Mouse (Mus musculus) brain, embryonic 14.5 days (tissue): ENCODE results near the gene Gtpbp8. TPM values are rescaled to one million over a fixed set of nuclear protein-coding genes. Genes with fewer than 3 reads are reported as not detected.

Experiments used
- DNase-seq: peaks from one replicate; pipeline ENCODE4 v3.0.0-alpha.2; 2011; ENCODE audit warnings: low read depth
- CTCF ChIP-seq: fragments of 200-500 bp; IDR thresholded peaks from 2 replicates; pipeline ENCODE4 v1.5.1; 2012; ENCODE audit warnings: inconsistent platforms, mild to moderate bottlenecking, moderate library complexity, borderline replicate concordance; ENCODE audit not compliant: insufficient read depth, insufficient read length; ENCODE audit errors: extremely low read depth
- POLR2A ChIP-seq: fragments of 200-500 bp; IDR thresholded peaks from 2 replicates; pipeline ENCODE4 v1.6.1; 2012; ENCODE audit warnings: mild to moderate bottlenecking, inconsistent platforms, borderline replicate concordance; ENCODE audit not compliant: poor library complexity, insufficient read depth, insufficient read length, severe bottlenecking; ENCODE audit errors: extremely low read depth
- polyA plus RNA-seq: library from polyadenylated mRNA; depleted of rRNA; stranded (reverse); fragments of >200 nt; gene quantifications from 2 replicates; pipeline ENCODE4 v1.2.3, GENCODE M21; 2012

Gtpbp8 gene
- polyA plus RNA-seq, 1 experiment, result 18.6 TPM

DNA sequence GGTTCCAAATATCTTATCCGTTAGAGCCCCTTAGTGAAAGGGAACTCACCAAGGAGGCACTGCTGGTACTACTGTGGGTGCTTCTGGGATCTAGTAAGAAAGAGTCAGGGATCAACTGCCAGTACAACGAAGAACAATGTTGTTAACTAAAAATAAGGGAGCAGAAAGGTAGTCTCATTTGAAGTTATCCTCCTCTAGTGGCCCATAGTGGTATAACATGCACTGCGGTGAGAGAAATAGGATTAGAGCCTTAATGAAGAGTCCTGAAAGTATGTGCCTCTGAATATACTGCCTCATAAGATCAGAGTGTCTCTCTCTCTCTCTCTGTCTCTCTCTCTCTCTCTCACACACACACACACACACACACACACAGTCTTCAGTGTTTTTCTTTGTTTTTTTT is 25.6 kb downstream of the Gtpbp8 start:
- peak; percentile 59 for DNase-seq
- TF ChIP-seq CTCF, result peak; percentile 15; the same call in 1 of the 2 replicates
- no peak for TF ChIP-seq POLR2A

DNA sequence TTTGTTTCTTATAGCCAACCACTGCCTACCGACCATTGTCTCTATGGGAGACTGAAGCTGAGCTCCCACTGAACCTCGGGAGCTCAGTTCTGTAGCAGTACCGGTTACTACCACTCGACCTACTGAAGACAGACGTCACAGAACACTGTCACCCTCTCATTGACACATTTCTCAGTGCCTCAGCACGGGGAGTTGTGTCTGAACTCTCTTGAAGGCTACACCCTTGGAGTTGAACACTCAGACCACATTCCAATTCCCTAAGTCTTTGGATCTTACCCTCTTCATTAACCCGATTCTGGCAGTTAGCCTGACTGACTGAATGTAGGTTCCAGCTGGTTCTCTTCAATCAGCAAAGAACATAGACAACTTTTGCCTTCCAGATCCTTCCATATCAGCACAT is 26.8 kb downstream of the Gtpbp8 start:
- DNase-seq, result no peak
- TF ChIP-seq CTCF (no peak), POLR2A (no peak)

DNA sequence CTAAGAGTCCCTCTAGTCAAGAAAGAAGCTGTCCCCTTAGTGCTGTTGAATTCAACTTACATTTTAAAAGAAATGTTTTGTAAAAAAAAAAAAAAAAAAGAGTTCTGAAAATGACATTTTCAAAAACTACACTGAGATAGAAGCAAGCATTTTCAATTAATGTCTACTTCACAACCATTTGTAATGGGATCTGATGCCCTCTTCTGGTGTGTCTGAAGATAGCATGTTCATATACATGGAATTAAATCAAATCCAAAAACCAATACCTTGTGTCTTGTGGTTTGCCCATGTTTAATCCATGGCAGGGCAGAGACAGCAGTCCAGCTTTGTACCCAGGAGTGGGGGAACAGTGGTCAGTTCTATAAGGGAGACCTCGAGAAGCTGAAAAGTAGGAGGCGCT is 28.3 kb downstream of the Gtpbp8 start:
- no peak for DNase-seq
- TF ChIP-seq CTCF (no peak), POLR2A (no peak)

DNA sequence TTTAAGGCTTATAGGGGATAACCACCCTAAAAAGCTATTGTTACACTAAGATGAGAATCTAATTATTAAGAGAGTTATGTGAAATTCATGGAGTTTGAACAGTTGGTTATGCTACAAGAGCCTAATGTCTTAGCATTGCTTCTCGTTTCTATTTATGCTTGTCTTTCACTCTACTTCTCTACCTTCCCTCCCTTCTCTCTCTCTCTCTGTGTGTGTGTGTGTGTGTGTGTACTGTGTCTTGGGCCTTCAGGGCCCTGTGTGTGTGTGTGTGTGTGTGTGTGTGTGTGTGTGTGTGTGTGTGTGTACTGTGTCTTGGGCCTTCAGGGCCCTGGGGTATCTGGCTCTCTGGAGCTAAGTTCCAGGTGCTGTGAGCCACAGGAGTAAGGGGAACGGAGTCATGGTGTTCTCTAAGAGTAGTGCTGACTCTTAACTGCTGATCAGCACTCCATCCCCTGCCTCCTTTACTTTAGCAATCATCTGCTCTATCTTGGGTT is 29.0 kb downstream of the Gtpbp8 start:
- TF ChIP-seq POLR2A (no peak), CTCF (no peak)
- DNase-seq, result no peak

DNA sequence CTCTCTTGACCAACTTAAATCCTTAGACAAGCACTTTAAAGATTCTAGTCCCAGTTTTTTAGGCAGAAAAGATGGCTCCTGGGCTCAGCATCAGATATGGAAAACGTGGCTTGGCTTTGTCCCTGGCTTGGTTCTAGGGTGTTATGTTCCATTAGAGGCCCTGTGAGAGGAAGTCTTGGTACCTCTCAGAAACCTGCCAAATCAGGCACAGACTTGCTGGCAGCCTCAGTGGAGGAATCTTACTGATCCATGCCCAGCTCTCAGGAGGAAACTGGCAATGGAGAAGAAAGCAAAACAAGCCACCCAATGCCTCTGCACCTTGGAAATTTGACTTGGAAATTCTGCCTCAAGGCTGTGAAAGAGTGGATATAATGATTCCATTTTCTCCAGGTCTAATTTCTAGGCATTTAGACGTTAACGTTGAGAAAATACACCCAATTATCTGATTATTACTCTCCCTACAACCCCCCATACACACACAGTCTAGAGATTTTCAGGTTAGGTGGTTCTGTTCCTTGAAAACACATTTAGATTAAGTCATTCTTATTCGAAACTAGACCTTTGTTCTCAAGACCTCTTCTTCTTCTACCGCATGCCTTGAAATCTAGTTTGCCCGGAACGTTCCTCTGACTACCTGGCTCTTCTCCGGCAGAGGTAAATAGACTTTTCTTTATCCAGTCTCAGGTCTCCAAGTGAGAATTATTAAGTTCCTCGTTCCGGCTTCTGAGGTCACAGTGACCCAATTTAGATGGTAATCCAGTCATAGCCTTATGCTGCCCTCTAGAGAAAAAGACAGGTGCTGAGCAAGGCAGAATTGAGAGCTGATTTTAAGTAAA is 29.6 kb downstream of the Gtpbp8 start:
- peak; percentile 89 for DNase-seq
- TF ChIP-seq POLR2A (no peak), CTCF (peak; percentile 56; the same call in 1 of the 2 replicates)

DNA sequence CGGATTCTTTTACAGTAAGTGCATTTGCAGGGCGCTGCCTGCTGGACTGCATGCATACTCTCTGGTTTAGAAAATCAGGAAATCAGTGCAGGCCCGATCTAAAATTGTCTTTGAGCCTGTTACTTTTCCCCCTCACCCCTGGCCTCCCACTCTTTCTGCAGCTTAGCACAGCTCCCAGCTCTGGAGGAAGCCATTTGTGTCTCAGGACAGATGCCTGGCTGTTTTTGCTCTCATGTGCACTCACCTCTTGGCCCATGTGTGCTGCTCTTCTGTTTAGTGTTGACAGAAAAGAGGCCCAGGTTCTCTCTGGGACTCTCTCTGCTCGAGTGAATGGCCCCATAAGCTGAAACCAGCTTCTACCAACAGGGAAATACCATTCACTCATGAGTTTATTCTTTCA is 42.7 kb downstream of the Gtpbp8 start:
- no peak for TF ChIP-seq CTCF
- no peak for TF ChIP-seq POLR2A
- peak; percentile 60 for DNase-seq

DNA sequence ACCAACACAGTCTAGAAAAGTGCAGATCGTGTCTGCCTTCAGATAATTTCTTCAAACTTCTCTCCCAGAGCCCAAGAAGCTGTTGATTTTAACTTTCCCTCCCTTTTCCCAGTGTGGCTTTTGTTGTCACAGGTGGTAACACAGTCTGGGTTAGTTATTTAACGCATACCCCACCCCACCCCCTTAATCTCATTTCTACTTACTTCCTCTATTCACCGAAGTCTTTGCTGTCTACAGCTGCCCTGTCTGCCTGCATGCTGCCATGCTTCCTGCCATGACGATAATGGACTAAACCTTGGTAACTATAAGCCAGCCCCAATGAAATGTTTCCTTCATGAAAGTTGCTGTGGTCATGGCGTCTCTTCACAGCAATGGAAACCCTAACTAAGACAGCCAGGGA is 43.9 kb downstream of the Gtpbp8 start:
- DNase-seq, result no peak
- no peak for TF ChIP-seq CTCF
- TF ChIP-seq POLR2A, result no peak

DNA sequence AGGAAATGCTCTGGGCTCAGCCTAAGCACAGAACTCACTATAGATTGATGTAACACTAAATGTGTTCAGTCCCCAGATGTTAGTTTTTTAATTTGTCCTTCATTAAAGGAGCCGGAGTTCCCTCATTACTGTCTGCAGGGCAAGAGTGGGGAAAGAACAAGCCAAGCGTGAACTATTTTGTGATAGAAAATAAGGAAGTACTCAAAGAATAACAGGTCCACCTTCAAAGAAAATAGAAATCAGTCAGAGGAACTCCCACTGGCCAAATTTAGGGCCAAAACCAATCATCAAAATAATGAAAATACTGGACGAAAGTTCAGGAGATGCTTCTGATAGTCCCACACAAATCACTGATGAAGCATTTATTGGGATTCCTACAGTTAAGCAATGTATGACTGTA is 45.0 kb downstream of the Gtpbp8 start:
- no peak for DNase-seq
- TF ChIP-seq POLR2A (no peak), CTCF (no peak)

DNA sequence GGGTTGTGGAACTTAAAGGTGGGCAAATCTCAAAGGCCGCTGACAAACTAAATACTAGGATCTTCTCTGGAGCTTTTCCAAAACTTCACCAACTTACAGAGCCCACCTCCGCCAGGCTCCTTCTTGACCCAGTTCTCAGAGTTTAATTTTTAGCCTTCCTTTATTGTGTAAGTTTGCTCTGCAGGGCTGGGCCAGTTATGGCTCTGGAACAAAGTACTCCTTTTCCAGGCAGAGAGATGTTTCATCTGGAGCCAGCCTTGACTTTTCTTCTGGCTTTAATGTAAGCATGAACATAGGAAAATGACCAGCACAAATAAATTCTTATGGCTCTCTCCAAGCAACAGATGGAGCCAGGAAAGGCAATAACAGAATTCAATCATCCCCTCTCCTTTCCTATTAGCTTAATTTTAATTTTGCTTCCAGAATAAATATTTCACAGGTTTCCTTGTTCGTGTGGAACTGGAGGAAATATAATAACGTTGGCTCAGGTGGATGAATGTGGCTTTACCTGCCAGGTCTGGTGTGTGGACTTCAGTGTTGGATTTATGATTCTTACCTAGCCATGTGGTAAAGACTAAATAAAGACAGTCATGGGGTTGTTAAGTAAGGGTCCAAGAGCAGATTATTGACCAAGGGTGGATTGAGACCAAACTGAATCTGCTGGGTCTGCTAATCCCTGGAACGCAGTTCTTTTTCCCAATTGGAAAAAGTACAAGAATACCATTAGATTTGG is 48.5 kb downstream of the Gtpbp8 start:
- no peak for TF ChIP-seq POLR2A
- TF ChIP-seq CTCF, result no peak

DNA sequence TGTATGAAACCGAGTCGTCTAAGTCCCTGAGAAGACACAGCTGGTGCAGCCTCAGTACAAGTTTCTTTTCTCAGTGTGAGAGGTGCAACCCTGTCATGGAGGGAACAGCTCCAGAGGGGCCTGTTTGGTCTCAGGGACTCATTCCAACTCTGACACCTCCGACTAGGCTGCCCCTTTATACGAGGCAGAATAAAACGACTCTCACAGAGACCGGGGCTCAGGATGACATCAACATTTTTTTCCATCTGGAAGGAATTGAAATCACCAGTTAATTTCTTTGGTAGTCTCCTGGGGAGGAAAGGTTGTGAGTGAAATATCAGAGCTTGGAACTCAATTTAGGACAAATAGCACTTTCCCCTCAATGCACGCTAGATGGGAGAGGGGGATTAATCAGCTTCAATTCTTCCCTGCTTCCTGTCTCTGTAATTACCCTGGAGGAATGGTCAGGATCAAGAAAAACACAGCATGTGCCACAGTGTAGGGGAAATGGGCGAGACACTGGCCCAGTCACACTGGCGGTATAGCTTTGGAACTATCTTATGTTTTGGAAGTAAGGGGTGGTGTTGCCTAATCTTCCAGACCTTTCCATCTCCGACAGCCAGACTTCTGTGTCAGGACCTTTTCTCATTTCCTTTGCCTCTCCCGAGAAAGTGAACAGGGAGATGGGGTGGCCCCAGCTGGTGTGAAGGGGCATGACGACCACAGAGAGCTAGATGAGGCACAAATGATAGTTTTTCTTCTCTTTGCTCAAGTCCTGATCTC is 50.1 kb downstream of the Gtpbp8 start:
- TF ChIP-seq CTCF, result no peak
- no peak for TF ChIP-seq POLR2A
- peak; percentile 68 for DNase-seq

More for the DNA sequence above, 48.5 kb downstream of the Gtpbp8 start:
- no peak for DNase-seq
